Mouse (Mus musculus) kidney, adult 9 months (tissue): ENCODE measurements around the gene Nudcd2.
"Not testable (repeated sequence)": the region's sequence is repeated elsewhere in the genome, so short reads cannot be mapped to it uniquely, and the experiment has no call there.

Source experiments
- DNase-seq: peaks from one replicate; pipeline ENCODE4 v3.0.0; 2022

The Nudcd2 gene

DNA sequence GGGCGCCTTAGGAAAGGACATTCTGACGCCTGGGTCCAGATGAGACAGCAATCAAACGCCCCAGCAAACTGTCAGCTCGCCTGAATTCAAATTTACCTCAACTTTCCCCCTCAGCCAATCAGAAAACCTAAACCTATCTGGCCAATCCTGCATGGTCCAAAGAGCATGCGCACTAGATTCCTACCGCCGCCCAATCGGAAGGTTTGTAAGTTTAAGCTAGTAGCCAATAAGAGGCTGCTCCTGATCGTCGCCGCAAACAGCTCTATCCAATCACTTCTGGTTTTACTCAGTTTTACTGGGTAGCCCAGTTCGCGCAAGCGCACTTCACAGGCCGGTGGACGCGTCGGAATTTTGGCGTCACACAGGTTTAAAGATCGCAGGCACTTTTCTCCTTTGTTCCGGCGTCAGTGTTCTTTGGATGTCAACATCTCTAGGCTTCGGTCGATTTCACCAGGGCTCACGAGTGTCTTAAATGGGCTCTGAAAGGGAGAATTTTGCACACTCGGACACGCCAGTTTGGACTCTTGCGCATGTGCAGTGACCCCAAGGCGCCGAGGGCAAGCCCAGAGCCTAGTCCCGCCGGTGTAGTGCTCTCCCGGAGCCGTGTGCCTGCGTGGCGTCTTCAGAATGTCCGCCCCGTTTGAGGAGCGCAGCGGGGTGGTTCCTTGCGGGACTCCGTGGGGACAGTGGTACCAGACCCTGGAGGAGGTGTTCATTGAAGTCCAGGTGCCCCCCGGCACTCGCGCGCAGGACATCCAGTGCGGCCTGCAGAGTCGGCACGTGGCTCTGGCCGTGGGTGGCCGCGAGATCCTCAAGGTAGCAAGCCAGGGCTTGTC lies at the start of gene Nudcd2, which contains the start of gene Hmmr:
Gene Nudcd2 (plus strand): TSS at position 329 of the 836 bp plus-strand sequence.
Gene Hmmr (minus strand): TSS at position 84 of the 836 bp plus-strand sequence.
- peak; percentile 98 for DNase-seq

DNA sequence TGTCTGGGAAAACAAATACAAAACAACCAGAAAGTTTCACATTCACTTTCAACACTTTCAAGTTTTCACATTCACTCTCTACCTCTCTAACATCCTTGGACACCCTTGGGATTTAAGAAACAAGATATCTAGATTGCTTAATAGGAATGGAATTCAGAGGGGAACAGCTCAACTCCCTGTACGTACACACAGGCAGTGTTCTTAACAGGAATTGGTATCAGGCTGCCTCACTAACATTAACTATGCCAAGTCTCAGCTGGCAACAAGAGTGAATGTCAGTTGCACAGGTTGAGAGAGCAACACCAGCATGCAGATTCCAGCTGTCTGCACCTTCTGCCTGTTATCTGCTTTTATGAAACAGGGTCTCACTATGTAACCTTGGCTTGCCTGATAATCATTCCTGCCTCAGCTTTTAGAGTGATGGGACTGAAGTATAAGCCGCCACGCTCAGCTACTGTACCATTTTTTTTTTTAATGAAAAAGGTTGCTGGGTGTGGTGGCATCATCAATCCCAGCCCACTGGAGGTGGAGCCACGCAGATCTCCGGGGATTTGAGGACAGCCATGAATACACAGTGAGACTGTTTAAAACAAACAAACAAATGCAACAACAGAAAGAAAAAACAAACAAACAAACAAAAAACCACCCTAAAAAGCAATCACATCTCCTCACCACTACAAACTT lies 42.9 kb upstream of the Nudcd2 start:
- peak; percentile 11 for DNase-seq

DNA sequence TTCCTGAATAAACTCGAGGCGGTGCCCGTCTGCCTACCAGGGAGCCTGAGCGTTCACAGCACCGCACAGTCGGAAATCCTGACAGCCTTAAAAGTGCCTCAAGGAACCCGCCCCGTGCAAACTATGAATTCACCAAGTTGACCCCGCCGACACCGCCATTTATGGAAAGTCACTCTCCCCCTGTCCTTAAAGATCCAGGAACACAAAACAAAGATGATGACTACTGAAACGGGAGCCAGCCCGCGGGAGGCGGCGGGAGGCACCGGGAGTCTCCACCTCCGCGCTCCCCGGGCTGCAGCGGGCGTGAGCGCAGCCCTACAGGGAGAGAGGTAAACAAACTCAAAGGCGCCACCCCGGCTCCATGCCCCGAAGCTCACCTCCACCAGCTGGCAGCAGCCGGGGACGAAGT lies 41.4 kb upstream of the Nudcd2 start:
- DNase-seq = no peak

DNA sequence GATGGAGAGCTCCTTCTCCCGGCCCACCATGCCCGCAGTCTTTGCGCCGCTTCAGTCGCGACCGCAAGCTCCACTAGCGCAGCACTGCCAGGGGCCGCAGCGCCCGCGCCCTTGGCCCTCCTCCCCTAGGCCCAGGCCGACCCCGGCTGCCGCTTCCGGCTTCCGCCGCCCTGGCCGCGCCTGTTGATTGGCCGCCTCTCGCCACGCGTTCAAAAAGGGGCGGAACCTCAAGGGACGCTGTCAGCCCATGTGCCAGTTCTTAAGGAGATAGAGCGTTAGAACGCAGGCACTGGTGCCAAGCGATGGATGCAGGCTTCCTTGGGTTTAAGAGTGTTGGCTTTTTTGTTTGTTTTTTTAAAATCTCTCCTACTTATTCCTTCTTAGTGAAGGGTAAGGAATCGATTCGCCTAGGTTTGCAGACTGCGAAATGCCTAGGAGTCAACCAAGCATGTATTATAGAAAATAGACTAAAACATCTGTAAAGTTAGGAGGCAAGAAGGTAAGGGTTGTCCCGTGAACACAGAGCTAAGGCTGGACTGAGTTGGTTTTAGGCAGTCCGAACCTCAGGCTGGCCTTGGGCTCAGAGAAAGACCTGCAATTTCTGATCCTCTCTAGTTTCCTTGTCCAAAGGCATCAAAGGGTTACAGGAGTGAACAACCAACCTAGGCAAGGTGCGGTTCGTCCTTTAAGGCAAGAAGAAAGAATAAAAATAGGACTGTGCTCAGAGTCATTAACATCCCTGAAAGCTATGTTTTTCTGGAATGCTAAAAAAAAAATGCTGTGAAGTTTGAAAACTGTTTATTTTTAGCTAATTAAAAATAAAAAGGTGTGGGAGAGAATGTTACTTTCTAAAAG lies 40.7 kb upstream of the Nudcd2 start:
- DNase-seq = peak; percentile 96

DNA sequence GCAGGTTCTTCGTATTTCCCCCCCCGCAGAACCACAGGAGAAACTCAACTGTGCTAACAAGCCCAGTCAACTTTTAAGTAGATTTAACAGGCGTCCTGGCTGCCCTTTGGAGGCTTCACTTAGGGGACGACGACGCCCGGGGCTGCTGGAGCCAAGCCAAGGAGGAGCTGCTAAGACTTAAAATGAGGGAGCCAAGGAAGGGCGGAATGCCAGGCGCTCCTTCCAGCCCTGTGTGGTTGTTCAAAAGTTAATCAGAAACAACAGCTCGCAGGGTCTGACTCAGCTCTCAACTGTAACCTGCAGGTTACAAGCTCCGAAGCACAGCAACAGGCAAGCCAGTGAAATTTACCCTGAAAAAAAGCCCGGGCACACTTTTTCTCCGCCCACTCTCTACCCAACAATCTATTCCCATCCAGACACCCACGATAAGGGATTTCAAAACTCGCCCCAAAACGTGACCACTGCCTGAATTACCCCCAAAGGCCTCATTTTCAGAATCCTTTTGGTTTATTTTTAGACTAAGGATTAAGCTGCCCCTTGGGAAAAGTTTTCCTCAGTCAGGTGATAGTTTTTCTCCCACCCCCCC lies 40.0 kb upstream of the Nudcd2 start:
- peak; percentile 97 for DNase-seq

DNA sequence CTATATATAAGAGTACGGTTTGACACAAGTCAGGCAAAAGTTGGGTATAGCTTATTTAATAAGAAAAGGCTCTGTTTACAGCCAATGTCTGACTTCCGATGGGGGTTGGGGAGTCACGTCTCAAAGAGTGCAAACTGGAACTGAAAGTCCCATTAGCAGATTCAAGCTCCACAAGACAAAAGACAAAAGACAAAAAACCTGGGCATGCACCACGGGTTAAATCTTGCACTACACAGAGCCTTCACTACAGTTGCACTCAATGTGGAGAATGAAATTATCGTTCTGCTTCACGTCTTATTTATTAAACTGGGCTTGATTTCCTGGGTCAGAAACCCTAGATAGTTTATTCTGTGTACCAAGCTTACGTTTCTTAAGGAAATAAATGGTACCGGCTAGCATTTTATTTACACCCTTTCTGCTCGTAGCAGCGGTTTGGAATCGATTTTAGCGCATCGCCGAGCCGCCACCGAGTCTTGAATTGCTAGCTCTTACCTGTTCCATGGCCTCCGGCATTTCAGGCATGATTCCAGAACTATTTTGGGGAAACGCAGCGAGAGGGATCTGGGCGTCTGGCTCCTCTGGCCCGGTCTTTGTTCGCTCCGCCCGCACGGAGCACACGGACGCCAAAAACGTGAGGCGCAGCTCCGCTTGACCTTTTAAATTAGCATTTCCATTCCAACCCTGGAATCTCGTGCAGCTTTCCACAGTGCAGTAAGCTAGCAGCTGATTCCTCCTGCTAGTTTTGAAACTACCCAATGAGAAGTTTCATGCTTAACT lies 39.0 kb upstream of the Nudcd2 start:
- peak; percentile 89 for DNase-seq

DNA sequence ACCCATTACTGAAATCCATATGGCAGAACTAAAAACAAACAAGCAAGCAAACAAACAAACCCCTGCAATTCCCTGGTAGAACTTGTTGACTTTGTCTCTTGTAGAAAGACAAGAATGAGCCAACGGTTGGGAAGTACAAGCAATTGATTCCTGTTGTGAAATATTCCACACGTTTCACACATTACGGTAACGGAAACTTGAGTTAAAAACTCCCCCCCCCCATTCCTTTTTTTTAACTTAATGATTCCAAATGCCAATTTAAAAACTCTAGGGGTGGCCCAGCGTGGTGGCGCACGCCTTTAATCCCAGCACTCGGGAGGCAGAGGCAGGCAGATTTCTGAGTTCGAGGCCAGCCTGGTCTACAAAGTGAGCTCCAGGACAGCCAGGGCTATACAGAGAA lies 38.4 kb upstream of the Nudcd2 start, which contains the start of gene Mat2b:
Gene Mat2b (minus strand): TSS at position 101 of the 400 bp plus-strand sequence.
- no peak for DNase-seq

DNA sequence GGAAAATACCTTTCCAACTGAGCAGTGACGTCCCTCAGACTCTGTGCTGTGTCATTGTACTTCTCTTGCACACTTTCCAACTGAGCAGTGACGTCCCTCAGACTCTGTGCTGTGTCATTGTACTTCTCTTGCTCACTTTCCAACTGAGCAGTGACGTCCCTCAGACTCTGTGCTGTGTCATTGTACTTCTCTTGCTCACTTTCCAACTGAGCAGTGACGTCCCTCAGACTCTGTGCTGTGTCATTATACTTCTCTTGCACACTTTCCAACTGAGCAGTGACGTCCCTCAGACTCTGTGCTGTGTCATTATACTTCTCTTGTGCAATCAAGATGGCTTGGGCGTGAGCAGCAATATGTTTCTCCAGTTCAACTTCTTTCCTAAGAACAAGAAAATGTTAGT lies 23.6 kb upstream of the Nudcd2 start:
- DNase-seq = not testable (repeated sequence)

DNA sequence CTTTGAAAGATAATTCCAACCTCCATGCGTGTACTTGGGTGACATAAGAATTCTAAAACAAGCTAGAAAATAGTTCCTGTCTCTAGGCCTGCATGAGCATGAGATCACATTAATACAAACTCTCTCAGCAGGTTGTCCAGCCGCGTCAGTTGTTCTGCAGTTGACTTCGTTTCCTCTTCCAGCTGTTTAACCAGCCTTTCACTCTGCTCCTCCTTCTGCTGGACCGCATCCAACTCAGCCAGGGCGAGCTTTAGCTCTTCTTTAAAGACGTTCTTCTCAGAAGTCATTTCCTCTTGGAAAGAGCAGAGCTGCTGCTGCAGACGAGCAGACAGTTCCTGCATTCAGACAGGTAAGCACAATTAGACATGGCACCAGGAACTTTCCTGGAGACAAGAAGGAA lies 19.6 kb upstream of the Nudcd2 start:
- peak; percentile 54 for DNase-seq

DNA sequence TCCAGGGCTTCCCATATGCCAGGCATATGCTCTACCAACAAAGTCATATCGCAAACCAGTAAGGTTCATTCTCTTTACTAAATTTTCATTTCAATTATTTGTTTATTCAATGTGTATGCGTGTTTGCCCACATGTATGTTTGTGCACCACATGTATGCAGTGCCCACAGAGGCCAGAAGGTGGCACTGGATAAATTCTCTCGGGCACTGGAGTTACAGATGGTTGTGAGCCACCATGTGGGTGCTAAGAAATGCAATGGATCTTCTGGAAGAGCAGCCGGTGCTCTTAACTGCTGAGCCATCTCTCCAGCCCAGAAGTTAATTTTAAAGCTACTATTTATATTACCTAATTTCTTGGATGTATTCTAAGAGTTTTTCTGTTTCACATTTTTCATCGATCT lies 17.9 kb upstream of the Nudcd2 start:
- no peak for DNase-seq

DNA sequence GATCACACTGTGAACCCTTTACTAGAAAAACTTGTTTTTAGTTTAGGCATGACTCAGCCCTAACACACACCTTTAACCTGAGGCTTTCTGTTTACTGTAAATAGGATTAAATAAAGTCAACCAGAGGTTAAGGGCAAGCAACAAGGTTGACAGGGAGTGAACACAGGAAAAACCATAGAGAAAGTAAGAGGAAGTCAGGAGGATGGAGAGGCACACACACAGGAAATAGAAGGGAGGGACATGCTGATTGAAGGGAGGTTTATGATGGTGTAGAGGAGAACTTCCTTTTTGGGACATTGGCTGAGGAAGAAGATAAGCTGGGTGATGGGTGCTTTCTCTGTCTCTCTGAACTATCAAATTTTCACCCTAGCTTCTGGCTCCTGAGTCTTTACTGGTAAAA lies 15.1 kb upstream of the Nudcd2 start:
- DNase-seq = peak; percentile 3

DNA sequence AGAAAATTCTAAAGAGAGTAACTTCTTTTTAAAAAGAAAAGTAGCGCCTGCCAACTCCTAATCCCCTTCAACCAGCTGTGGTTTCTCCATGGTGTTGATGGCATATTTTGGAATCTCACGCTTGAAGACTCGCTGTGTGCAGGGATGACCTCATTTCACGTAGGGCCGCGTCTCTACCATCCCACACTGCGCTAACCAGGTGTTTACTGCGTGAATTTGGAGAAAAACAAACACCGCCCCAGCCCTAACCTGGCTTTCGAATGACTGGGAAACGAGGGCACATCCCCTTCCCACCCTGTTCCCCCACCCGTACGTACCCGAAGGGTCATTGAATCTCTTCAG lies 499 bp upstream of the Nudcd2 start:
- DNase-seq = no peak

DNA sequence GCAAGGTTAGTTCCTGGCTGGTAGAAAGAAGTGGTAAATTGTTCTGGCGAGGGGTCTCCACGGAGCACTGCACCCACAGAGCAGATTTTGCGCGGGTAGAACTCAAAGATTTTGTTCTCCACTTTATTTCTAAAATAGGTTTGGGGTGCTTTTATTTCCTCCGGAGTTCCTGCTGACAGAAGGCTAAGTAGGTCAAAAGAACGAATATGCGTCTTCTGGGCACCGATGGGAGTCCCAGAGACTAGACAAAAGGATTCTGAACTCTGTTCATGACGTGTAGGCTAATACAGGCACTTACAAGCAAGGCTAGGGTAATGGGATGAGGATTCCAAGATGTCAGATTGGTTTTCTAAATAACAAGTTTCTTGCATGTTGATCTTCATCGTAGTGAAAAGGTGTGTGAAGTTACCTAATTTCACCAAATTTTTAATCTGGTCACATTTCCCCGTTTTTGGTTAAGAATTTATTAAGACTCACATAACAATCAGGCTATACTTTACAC lies 835 bp downstream of the Nudcd2 start:
- DNase-seq = no peak

DNA sequence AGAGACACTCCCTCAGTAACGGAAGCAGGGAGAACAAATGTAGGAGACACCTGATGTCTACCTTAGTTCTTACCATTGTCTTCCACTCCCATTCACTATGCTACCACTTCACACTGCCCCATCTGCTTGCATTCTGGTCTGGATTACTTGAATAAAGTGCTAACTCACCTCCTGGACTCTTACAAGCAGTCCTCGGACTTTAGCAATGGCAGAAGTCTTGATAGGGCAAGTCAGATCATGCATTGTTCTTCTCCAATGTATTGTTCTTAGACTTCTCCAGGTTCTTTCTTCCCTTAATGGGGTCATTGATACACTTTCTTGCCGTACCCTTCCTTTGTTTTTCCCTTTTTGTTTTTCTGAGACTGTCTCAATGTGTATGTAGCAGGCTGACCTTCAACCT lies 3.9 kb downstream of the Nudcd2 start:
- DNase-seq = no peak

DNA sequence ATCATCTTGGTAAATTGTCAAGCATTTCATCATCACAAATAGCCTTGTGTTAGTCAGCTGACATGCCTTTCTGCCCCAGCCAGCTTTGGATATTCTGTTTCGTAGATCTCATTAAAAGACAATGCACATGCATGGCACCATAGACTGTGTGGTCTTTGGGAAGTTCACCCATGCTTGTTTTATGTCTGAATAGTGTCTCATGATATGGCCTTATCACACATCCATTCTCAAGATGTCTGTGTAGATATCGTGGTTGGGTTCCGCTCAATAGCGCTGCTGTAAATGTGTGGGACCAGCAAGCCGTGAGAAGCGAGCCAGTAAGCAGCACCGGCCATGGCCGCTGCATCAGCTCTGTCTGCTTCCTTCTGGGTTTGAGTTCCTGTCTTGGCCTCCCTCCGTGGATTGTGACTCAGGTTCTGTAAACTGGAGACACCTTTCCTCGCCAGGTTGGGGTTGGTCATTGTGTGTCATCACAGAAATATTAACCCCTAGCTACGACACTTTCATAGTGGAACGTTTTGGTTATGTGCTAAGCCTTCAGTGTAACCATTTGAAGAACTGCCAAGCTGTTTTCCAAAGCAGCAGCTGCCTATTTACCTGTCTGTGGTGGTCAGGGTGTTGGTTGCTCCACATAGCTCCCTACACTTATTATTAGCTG lies 8.3 kb downstream of the Nudcd2 start:
- no peak for DNase-seq

DNA sequence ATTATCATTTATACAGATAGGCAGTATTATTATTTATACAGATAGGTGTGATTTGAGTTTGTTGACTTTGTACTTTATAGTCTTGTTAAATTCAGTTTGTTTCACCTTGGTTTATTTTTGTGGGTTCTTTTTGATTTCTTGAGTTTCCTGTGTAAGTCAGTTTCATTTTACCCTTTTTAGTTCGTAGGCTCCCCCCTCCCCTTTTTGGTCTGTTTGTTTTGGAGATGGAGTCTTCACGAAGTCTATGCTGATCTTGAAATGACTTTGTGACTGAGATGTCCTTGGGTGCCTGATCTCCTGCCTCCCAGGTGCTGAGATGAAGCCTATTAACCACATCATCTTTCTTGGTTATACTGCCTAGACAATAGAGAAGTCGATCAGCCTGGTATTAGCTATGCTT lies 10.9 kb downstream of the Nudcd2 start:
- DNase-seq = no peak

DNA sequence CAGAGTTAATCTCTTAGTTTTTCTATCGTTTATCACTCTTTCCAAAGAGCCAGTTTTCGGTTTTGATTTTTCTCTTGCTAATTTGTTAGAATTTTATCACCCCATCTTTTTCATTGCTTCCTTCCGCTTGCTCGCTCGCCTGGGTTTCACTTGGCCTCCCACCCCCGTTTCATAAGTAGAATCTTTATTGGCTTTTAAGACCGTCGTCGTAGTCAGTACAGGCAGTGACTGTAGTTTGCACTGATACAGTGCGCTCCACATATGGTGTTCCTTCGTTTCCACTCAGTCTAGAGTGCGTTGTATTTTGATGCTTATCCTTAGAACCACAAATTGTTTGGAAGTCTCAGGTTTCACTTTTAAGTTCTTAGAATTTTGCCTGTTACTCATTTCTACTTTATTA lies 12.9 kb downstream of the Nudcd2 start:
- no peak for DNase-seq

DNA sequence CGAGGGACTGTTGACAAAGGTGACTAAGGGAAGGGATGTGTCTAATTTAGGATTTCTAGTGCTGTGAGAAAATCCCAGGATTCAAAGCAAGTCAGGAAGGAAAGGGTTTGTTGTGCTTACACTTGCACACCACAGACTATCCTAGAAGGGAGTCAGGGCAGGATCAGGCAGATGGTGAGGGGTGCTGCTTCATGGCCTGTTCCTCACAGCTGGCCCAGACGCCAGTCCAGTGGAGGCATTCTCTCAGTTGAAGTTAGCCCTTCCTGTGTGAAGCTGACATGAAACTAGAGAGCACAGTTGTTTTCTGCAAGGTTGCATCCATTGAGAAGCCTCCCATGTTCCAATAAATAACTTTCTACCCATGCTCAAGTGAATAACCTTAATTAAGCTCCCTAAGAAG lies 14.2 kb downstream of the Nudcd2 start:
- DNase-seq = no peak

DNA sequence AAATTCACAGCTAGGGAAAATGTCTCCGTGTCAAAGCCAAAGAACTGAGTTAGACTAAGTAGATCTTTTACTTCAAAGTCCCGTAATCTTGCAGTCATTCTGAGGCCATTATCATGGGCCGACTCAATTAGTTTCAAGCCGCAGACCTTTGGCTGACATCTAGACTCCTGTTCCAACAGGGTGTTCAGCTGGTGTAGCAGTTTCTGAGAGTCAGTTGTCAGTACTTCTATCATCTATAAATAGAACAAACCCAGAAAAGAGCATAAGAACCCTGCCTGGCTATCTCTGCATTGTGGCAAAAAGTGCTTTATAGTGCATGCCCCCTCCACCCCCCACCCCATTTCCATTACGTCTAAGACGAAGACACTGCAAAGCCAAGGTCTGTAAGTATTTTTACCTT lies 20.4 kb downstream of the Nudcd2 start:
- peak; percentile 19 for DNase-seq

DNA sequence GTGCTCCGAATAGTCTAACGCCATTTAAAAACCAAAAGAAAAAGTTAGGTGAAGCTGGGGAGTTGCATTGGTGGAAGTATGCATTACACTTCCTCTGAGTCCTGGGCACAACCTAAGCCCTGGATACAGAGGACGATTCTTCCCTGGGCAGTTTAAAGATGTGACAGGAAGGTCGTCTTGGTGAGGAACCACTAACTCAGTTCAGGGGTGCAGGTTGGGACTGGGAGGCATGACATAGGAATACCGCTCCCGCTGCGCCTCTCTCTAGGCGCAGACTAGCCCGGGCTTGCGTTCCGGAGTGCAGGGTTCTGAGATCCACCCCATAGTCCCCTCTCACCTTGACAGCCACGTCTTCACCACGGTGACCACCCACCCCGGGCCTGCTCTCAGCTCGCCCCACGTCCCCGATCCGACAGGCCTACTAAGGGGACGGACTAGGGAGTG lies 21.2 kb downstream of the Nudcd2 start:
- peak; percentile 9 for DNase-seq

DNA sequence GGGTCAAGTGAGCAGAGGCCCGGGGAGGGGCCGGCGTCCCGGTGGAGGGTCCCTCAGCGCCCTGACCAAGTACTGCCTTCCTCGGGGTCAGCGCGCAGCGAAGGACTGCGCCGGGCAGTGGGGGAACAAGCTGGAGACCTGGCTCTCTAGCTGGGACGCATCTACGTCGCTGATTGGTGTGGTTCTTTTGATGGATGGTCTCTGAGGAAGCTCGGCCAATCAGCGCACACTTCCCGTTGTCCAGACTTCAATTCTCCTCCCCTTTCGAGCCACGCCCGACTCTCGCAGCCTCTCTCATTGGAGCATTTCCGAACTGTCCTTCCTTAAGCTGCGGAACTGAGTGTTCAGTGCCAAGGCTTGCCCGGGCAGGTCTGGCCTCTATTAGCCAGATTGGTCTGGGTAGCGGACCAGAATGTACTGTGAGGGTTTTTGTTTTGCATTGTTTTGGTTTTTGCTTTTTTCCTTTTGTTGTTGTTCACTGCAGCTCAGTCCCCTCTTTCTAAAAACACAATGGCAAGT lies 21.7 kb downstream of the Nudcd2 start, which contains the start of gene Ccng1:
Gene Ccng1 (minus strand): TSS at position 203 of the 519 bp plus-strand sequence.
- peak; percentile 97 for DNase-seq
